Mouse (Mus musculus): ENCODE measurements around the gene Agap3.

Agap3 gene

DNA sequence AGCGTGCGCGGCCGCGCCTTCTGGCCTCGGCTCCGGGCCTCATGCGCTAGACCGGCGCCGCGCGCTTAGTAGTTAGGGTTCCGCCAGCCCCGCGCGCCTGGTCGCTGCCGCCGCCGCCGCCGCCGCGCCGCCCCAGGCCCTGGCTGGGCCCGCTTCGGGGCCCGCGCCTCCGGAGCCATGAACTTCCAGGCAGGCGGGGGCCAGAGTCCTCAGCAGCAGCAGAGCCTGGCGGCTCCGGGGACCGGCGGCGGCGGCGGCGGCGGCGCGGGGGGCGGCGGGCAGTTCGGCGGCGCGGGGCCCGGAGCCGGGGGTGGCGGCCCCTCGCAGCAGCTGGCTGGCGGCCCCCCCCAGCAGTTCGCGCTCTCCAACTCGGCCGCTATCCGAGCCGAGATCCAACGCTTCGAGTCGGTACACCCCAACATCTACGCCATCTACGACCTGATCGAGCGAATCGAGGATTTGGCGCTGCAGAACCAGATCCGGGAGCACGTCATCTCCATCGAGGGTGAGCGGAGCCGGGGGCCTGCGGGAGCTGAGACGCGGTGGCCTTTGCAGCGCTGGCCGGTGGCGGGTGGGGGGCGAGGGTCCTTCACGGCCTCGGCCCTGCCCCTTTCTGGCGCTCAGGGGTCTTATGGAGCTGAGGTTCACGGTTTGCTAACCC is at the start of gene Agap3:
Agap3 (plus strand) TSS at position 148 of the 661 bp plus-strand sequence.
- no peak for DNase-seq (ENCODE audit: low read depth, low spot score)

DNA sequence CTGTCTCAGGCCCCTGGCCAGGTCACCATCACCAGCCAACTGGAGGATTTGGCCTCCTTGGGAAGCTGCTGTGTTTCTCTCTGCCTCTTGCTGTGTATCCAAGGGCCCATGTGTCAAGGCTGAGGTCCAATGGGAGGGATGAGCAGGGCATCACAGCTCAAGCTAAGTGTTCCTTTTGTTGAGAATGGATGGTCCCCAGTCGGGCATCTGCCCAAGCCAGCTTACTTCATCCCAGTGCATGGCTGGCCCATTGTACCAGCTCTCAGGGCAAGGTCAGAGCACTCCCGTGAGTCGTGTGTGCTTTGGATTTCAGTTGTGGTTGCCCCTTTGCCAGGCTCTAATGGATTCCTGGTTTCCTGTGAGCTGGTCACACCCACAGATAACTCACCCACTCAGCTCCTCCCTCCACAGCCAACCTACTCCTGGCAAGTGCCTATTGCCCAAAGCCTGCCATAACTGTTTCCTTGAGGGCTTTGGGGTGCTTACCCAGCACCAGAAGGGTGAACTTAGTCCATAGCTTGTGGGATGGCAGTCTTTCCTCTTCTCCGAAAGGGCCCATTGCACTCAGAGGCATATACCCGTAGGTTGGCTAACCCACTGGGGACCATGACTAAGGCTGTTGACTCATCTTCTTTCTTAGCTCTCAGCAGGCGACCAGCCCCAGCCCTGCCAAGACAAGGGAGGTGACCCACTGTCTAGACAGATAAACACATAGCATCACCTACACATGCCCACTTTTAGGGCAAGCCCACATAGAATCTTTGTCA is 47.2 kb upstream of the Agap3 start:
- DNase-seq (ENCODE audit: low read depth, low spot score) = no peak

DNA sequence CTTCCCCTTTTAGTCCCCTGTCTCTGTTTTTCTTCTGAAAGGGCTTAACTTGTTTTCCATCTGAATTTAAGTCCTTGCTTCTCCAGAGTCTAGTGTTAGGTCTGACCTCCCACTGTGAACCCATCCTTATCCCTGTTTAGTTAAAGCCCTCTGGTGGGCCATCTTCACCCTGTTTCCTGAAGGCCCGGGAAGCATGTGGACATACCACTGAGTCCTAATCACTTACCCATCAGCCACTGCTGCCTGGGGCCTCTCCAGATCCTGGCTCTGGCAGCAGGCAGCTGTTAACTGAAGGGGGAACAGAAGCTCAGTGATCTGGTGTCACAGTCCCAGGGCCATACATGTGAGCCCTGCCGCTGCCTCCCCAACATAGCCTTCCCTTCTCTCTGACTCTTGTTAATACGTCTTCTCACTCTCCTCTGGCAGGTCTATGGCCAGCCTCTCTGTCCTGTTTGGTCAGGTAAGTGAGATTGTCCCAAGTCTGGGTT is 46.5 kb upstream of the Agap3 start:
- DNase-seq (ENCODE audit: low read depth, low spot score) = no peak

DNA sequence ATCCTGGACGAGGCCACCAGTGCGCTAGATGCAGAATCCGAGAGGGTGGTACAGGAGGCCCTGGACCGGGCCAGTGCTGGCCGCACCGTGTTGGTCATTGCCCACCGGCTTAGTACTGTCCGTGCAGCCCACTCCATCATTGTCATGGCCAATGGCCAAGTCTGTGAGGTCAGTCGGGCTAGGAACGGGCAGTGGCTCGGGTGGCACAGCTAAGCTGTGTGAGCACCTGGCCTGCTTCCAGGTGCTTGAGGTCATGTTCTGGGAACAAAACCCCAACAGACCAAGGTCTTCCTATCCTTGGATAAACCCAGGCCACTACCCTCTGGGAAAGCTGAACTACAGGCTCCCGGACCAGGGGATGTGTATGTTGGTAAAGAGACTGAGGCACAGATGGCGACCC is 43.3 kb upstream of the Agap3 start:
- DNase-seq (ENCODE audit: low read depth, low spot score) = no peak

DNA sequence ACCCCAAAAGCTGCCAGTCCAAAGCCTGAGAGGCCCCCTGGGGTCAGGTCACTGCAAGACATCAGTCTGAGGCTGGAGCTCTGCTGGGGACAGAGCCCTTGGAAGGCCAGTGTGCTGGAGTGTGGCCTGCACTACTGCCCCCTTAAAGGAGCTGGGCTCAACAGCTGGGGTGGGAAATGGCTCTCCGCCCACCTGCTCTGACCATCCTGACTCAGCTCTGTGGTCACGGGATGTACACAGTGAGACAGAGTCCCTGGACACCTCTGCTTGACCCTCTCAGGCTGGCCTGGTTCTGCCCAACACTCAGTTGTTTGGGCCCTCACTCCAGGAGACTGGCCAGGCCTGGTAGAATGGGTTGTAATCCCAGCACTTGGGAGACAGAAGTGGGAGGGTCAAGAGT is 42.5 kb upstream of the Agap3 start:
- no peak for DNase-seq (ENCODE audit: low read depth, low spot score)

DNA sequence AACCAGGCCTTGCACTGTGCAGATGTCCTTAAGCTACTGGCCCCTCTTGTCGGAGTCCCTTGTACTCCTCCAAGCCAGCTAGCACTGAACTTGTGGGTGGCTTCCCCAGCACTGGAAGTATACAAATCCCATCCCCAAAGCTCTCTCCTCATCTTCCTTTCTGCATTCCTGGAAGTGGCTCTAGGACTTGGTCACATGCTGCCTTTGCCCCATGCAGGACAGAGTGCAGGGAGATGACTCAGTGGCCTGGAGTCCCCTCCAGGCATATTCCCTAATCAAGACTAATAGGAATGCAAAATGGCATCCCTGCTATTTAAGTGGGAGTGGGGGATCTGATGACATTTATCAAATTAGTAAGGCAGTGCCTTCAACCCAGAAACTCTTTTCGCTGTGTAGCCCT is 39.9 kb upstream of the Agap3 start:
- DNase-seq (ENCODE audit: low read depth, low spot score) = no peak

DNA sequence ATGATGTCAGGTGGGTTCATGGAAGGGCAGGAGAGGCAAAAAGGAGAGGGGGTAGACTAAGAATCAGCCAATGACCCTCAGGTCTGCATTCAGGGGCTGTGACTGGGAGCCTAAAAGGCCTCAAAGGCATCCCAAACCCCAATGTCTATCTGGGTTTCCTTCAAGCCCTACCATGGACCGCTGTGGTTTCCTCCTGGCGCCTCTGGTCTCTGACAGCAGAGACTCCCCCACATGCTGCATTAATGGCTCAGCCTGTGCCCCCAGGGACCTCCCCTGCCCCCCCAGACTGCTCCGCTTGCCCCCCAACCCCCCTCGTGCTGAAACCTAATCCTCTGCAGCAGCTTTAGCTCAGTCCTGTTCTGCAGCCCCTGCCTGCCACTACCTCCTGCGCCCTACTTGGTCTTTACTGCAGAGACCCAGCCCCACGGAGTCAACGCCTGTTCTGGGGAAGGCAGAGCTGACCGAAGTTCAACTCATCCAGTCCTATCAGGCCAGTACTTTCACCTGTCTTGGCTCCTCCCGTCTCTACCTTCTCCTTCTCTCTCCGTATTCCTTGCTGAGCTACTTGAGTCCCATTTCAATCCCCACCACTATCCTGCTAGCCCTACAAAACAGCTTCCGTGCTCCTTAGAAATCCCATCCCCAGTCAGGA is 38.8 kb upstream of the Agap3 start, which contains the start of gene Asic3:
Asic3 (plus strand) TSS at position 351 of the 652 bp plus-strand sequence.
- no peak for DNase-seq (ENCODE audit: low read depth, low spot score)

DNA sequence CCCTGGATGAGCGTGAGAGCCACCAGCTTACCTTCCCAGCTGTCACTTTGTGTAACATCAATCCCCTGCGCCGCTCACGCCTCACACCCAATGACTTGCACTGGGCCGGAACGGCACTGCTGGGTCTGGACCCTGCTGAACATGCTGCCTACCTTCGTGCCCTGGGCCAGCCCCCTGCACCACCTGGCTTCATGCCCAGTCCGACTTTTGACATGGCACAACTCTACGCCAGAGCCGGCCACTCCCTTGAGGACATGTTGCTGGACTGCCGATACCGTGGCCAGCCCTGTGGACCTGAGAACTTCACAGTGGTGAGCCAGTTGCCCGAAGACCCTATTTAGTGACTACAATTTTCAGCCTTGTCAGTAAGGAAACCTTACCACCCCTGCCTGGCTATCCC is 38.0 kb upstream of the Agap3 start:
- no peak for DNase-seq (ENCODE audit: low read depth, low spot score)

DNA sequence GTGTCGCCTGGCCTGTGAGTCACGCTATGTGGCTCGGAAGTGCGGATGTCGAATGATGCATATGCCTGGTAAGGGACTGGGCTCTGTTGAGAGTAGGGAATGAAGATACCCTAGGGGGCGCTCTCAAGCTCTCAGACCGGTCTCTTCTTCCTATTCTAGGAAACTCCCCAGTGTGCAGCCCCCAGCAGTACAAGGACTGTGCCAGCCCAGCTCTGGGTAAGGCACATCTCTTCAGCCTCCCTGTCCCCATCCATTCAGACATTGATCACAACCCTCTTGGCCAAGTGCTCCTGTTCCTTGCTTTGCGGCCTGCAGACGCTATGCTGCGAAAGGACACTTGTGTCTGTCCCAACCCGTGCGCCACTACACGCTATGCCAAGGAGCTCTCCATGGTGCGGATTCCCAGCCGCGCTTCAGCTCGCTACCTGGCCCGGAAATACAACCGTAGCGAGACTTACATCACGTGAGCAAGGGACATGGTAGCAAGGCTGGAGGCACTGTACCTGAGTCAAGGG is 35.7 kb upstream of the Agap3 start:
- DNase-seq (ENCODE audit: low read depth, low spot score) = peak; percentile 71

DNA sequence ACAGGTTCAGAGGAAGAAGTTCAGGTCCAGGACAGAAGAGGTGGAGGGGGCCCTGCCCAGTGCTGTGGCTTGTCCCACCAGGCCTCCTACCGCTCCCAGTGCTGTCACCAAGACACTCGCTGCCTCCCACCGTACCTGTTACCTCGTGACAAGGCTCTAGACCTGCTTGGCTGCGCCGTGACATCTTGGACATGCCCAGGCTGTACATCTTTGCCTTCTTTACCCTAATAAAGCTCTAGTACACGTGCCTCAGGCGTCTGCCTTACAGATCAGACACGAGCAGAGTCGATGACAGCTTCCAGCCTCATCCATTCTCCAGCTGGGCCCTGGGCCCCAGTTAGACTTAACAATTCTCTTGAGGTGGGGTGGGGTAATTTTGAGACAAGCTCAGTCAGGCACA is 34.4 kb upstream of the Agap3 start:
- DNase-seq (ENCODE audit: low read depth, low spot score) = no peak

DNA sequence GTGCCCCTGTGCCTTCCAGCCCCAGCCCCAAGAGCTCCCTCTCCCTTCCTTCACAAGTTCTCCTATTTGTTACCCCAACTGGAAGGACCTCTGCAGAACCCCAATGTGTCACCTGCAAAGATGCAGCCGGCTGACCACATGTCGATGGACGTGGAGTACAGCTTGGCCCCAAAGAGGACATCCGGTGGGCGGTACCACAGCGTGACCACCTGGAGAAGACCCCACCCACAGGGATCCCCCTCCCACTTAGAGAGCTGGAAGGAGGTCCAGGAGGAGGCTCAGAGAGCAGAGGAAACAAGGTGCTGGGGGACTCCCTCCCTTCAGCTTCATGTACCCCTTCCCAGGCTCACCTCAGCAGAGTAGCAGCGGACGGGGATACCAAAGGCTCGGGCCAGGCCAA is 31.6 kb upstream of the Agap3 start:
- no peak for DNase-seq (ENCODE audit: low read depth, low spot score)

DNA sequence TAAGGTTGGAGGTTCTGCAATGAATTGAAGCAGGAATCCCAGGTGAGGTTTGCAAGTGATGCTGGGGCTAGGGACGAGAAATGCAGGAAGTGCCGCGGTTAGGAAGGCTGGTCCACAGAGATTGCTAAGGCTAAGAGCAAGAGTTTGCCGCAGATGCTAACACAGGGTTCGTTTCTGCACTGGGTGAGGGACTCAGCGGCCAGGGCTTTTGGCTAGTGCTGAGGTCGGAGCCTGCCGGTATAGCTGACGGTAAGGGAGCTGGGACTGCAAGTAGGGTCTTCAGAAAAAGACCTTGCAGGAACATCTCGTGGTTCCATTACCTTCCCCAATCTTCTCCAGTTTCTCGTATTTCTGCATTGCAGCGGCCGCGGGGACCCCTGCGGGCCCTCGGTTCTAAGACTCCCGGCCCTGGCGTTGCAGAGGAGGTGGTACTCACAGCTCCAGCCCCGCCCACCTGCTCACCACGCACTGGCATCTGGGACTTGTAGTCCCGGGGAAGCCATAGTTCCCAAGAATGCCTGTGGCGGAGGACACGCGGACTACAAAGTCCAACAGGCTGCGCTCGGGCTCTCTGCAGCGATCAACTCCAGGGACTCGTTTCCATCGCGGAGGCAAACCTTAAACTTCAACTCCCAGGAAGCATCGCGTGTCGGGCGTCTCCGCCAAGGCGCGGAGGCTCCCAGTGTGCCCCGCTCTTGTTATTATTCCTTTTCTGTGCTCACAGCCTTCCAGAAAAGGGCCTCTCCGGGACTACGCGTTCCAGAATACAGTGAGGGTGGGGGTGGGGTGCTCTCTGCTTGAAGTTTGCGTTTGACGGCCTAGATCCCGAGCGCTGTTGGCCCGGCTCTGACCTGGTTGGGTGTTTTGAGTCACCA is 28.6 kb upstream of the Agap3 start, which contains the start of the genes Cdk5 and Slc4a2:
Cdk5 (minus strand) TSS at position 402 of the 875 bp plus-strand sequence.
Slc4a2 (plus strand) TSS at position 709 of the 875 bp plus-strand sequence.
- peak; percentile 97 for DNase-seq (ENCODE audit: low read depth, low spot score)

DNA sequence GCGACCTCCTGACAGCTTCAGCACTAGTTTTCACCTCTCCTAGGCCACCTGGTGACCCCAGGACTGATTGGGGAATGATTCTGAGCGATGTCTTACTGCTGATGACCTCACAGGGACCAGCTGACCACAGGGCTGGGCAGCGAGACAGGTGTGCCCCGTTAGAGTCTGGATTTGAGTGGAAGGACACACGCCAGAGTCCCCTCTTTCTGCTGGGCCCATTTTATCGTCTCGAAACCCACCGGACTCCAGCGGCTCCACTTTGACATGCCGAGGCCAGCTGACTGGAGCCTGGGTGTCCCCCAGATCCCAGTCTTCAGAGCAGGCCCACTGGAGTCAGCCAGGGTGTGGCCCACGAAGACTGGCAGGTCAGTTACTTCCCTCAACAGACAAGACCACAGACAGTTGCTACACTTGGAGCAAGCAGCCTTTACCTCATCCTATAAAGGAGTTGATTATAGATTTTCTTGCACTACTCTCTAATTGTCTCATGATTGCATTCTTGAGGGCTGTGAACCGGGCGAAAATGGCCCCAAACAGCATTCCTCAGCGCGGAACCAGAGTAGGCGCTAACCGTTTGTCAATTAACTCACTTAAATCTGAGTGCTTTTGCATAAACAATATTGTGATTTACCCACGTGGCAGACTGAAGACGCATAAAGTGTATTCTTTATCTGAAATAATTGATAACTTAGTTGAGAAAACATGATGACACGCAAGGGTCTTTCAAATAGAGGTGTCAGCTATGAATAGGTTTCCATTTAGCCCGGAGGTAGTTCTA is 27.8 kb upstream of the Agap3 start:
- no peak for DNase-seq (ENCODE audit: low read depth, low spot score)

DNA sequence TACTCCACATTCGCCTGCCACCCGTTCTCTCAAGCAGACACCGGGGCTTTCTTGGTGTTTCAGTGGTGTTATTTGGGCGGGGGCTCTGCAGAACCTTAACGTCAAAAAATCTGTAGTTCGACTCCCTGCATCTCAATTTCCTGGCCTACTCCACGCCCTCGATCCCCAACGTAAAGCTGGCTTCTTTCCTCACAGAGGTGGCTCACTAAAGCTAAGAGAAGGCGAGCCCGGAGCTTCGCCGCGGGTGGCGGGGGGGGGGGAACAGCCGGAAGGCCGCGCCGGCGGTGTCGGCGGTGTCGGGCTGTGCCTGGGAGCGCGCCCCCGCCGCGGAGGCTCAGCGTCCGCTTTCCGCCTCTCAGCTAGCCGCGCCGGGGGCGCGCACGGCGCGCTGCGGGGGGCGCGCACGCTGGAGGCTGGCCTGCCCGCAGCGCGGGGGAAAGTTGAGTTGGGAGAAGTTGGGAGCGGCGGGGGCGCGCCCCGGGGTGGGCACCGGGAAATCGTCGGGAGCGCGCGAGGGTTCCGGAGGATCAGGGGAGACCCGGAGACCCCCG is 27.0 kb upstream of the Agap3 start:
- no peak for DNase-seq (ENCODE audit: low read depth, low spot score)

DNA sequence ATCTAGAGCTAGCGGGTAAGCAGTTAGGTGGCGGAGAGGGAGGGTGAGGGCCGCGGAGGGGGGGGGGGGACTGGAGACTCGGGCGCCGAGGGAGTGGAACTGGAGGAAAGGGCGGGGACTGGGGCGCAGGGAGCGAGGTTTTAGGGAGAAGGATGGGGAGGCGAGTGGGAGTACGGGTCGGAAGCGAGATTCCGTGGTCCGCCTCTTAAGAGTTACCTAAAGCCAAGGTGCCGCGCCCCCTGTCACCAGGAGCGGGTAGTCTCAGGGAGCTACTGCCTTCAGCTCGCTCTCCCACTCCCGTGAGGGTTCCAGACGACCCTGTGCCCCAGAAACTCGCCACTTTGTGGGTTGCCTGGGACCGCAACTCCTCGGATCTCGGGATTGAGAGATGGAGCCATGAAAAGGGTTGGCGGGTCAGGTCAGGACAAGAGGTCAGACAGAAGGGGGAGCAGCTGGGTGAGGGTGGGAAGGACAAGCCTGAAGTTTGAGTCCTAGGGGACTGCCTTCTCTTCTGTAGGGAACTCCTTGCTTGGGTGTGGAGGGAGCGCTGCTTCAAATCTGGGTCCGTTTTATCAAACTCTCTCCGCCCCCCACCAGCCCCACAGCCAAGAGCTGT is 26.4 kb upstream of the Agap3 start:
- DNase-seq (ENCODE audit: low read depth, low spot score) = no peak

DNA sequence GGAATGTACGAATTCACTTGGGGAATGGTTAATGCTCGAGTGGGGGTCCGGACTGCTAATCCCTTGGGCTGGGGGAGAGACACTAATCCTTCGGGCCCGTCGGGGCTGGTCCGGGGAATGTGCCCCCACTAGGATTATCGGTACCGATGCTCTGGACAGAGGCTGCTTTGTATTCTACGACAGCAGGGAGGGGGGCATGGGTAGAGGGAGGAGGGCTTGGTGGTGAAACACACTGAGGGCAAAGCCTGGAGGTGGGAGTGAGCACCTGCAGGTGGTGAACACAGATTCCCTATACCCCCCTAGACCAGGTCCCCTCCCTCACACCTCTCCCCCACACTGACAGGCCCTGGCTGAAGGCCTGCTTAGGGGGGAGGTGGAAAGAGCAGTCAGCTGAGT is 25.9 kb upstream of the Agap3 start:
- DNase-seq (ENCODE audit: low read depth, low spot score) = no peak

DNA sequence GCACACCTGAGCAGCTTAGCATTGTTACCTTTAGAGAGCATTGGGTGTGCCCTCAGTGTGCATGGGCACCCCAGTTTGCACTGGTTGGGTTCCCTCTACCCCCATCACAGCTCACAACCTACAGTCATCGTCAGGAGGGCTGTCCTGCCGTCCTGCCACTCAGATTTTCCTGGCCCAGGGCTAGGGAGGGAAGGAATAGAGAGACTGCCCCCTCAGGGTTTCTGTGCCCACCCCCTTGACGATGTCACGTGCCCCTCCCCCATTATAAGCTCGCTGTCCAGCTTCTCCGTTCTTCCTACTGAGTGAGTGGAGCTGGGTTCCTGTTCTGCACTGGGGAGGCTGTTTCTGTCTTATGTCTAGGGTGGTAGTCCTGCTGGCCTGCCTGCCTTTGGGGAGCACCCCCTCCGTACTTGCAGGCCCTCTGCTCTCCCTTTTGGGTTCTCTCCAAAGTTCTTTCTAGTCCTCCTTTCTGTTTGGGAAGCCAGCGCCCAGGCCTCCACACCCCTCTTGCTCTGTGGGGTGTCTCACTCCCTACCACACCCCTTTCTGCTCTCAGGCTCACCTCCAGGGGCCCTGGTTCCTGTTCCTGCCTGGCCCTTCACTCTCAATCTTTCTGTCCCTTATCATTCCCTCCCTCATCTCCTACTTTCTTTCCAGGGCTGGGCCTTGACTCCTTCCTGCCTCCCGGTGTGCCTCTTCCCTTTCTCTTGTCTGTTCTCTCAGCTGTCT is 25.3 kb upstream of the Agap3 start:
- no peak for DNase-seq (ENCODE audit: low read depth, low spot score)

DNA sequence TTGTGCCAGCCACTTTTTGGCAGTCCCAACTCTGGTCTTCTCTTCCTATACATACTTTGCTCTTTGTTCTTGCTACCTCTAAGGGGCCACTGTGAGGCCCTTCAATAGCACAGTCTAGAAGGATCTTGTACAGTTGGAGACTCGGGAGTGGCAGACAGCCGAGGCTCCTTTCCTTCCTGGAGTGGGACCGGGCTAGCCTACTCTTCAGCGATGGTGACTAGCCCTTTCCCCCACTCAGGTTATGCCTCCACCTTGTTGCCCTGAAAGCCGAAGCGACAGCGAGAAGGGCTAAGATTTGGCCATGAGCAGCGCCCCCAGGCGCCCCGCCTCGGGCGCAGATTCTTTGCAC is 24.7 kb upstream of the Agap3 start:
- no peak for DNase-seq (ENCODE audit: low read depth, low spot score)

DNA sequence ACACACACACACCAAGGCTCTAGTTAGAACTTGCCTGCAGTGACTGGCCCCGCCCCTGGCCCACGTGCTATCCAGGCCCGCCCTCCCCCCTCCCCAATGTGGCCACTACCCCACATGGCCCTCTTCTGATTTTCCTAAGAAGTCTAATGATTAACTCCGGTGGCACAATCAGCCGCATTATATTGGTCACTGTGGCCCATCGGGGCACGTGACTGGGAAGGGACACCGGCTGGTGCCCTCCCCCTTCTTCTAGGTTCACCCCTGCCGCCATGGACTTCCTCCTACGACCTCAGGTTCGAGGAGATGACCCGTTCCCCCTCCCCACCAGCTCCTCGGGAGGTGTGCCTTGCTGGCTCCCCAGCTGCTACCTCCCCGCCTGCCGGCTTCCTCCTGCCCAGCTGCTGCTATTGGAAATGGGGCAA is 24.0 kb upstream of the Agap3 start:
- no peak for DNase-seq (ENCODE audit: low read depth, low spot score)
